Mouse (Mus musculus) MEL (cell line): ENCODE measurements around the gene Zfp652. TPM values are rescaled to one million over a fixed set of nuclear protein-coding genes. Genes with fewer than 3 reads are reported as not detected.

Experiments used
- DNase-seq: peaks from one replicate; pipeline ENCODE4 v3.0.0; 2011; ENCODE audit warnings: low read depth, low spot score
- H3K27ac ChIP-seq: 2 replicates; pipeline ENCODE4 v1.5.1; 2012; ENCODE audit warnings: low read depth, mild to moderate bottlenecking, control low read depth, low read length, moderate library complexity; ENCODE audit not compliant: control insufficient read depth
- H3K27me3 ChIP-seq, 2 experiments: fragments of 150-350 bp in 1 of 2; sonication (generic) in 1 of 2; 2 replicates each; pipeline ENCODE4 v1.6.1; 2012; ENCODE audit warnings: low read length in 2 of 2, mild to moderate bottlenecking in 2 of 2, improper control_type of control experiment in 1 of 2, moderate library complexity in 1 of 2; ENCODE audit not compliant: insufficient read depth in 2 of 2, control insufficient read depth in 1 of 2
- H3K36me3 ChIP-seq, 2 experiments: 2 replicates each; pipeline ENCODE4 v1.6.1; 2012 to 2014; ENCODE audit warnings: low read length in 2 of 2, improper control_type of control experiment in 1 of 2, inconsistent platforms in 1 of 2, mild to moderate bottlenecking in 1 of 2; ENCODE audit not compliant: insufficient read depth in 2 of 2, control insufficient read depth in 1 of 2
- H3K4me1 ChIP-seq, 2 experiments: fragments of 150-350 bp in 1 of 2; sonication (generic) in 1 of 2; 2 replicates each; pipeline ENCODE4 v1.6.1; 2012; ENCODE audit warnings: low read length in 2 of 2, improper control_type of control experiment in 1 of 2, mild to moderate bottlenecking in 1 of 2; ENCODE audit not compliant: insufficient read depth in 2 of 2, control insufficient read depth in 1 of 2
- H3K4me3 ChIP-seq, 2 experiments: fragments of 150-350 bp in 1 of 2; sonication (generic) in 1 of 2; 2 replicates each; pipeline ENCODE4 v1.5.1; 2012; ENCODE audit warnings: low read depth in 2 of 2, low read length in 2 of 2, mild to moderate bottlenecking in 2 of 2, moderate library complexity in 2 of 2, control low read depth in 1 of 2, improper control_type of control experiment in 1 of 2; ENCODE audit not compliant: control insufficient read depth in 1 of 2, insufficient read depth in 1 of 2
- H3K79me2 ChIP-seq: 2 replicates; pipeline ENCODE4 v1.6.1; 2012; ENCODE audit warnings: mild to moderate bottlenecking, low read length, moderate library complexity; ENCODE audit not compliant: control insufficient read depth, poor library complexity, insufficient read depth
- H3K9ac ChIP-seq: 2 replicates; pipeline ENCODE4 v1.6.1; 2012; ENCODE audit warnings: low read depth, mild to moderate bottlenecking, control low read depth, low read length, moderate library complexity; ENCODE audit not compliant: control insufficient read depth, poor library complexity, severe bottlenecking
- H3K9me3 ChIP-seq: fragments of 150-350 bp; sonication (generic); replicated peaks from 2 replicates; pipeline ENCODE4 v1.6.1; 2012; ENCODE audit warnings: mild to moderate bottlenecking, low read length, improper control_type of control experiment, moderate library complexity; ENCODE audit not compliant: insufficient read depth
- CHD2 ChIP-seq: IDR thresholded peaks from 2 replicates; pipeline ENCODE4 v1.6.1; 2011; ENCODE audit warnings: low read length, improper control_type of control experiment
- CTCF ChIP-seq, 3 experiments: IDR thresholded peaks in 2 of 3; conservative IDR thresholded peaks in 1 of 3; 2 replicates each; pipeline ENCODE4 v1.5.1; 2011 to 2012; ENCODE audit warnings: low read length in 3 of 3, low read depth in 2 of 3, mild to moderate bottlenecking in 2 of 3, improper control_type of control experiment in 1 of 3, inconsistent platforms in 1 of 3, mixed read lengths in 1 of 3, moderate library complexity in 1 of 3; ENCODE audit not compliant: control insufficient read depth in 1 of 3, insufficient read depth in 1 of 3, poor library complexity in 1 of 3, severe bottlenecking in 1 of 3
- EP300 ChIP-seq, 2 experiments: IDR thresholded peaks; 2 replicates each; pipeline ENCODE4 v1.6.1; 2011; ENCODE audit warnings: improper control_type of control experiment in 2 of 2, low read length in 2 of 2, low read depth in 1 of 2, mild to moderate bottlenecking in 1 of 2
- ETS1 ChIP-seq: IDR thresholded peaks from 2 replicates; pipeline ENCODE4 v1.6.1; 2012; ENCODE audit warnings: low read depth, mild to moderate bottlenecking, inconsistent platforms, low read length, improper control_type of control experiment, moderate library complexity
- GATA1 ChIP-seq: IDR thresholded peaks from 2 replicates; pipeline ENCODE4 v1.6.1; 2011; ENCODE audit warnings: low read depth, low read length, improper control_type of control experiment
- HCFC1 ChIP-seq: IDR thresholded peaks from 2 replicates; pipeline ENCODE4 v1.6.1; 2012; ENCODE audit warnings: low read depth, mild to moderate bottlenecking, inconsistent platforms, low read length, improper control_type of control experiment, moderate library complexity
- JUND ChIP-seq: IDR thresholded peaks from 2 replicates; pipeline ENCODE4 v1.6.1; 2011; ENCODE audit warnings: low read depth, mild to moderate bottlenecking, improper control_type of control experiment, low read length
- MAFK ChIP-seq: IDR thresholded peaks from 2 replicates; pipeline ENCODE4 v1.6.1; 2011; ENCODE audit warnings: low read depth, mild to moderate bottlenecking, low read length, improper control_type of control experiment, borderline replicate concordance
- MAZ ChIP-seq: IDR thresholded peaks from 2 replicates; pipeline ENCODE4 v1.6.1; 2012; ENCODE audit warnings: low read depth, mild to moderate bottlenecking, inconsistent platforms, low read length, improper control_type of control experiment
- MXI1 ChIP-seq: IDR thresholded peaks from 2 replicates; pipeline ENCODE4 v1.6.1; 2011; ENCODE audit warnings: mild to moderate bottlenecking, low read depth, low read length, improper control_type of control experiment
- NELFE ChIP-seq: IDR thresholded peaks from 2 replicates; pipeline ENCODE4 v1.6.1; 2011; ENCODE audit warnings: low read depth, low read length, improper control_type of control experiment
- NRF1 ChIP-seq: IDR thresholded peaks from 2 replicates; pipeline ENCODE4 v1.6.1; 2014; ENCODE audit warnings: low read depth, mild to moderate bottlenecking, inconsistent platforms, low read length, improper control_type of control experiment, moderate library complexity; ENCODE audit not compliant: poor library complexity, insufficient read depth, severe bottlenecking
- POLR2A ChIP-seq, 2 experiments: IDR thresholded peaks; 2 replicates each; pipeline ENCODE4 v1.6.1; 2011 to 2012; ENCODE audit warnings: low read length in 2 of 2, mild to moderate bottlenecking in 2 of 2, control low read depth in 1 of 2, improper control_type of control experiment in 1 of 2, low read depth in 1 of 2, moderate library complexity in 1 of 2; ENCODE audit not compliant: control insufficient read depth in 1 of 2, insufficient read depth in 1 of 2, poor library complexity in 1 of 2
- POLR2AphosphoS2 ChIP-seq: IDR thresholded peaks from 2 replicates; pipeline ENCODE4 v1.6.1; 2011; ENCODE audit warnings: low read length, improper control_type of control experiment
- RAD21 ChIP-seq: IDR thresholded peaks from 2 replicates; pipeline ENCODE4 v1.6.1; 2011; ENCODE audit warnings: mild to moderate bottlenecking, low read depth, low read length, improper control_type of control experiment
- TAL1 ChIP-seq: IDR thresholded peaks from 2 replicates; pipeline ENCODE4 v1.6.1; 2012; ENCODE audit warnings: mild to moderate bottlenecking, inconsistent platforms, low read length, moderate library complexity, mixed read lengths
- TBP ChIP-seq: IDR thresholded peaks from 2 replicates; pipeline ENCODE4 v1.8.0; 2011; ENCODE audit warnings: low read depth, low read length, improper control_type of control experiment
- TCF12 ChIP-seq: IDR thresholded peaks from 2 replicates; pipeline ENCODE4 v1.6.1; 2014; ENCODE audit warnings: low read depth, mild to moderate bottlenecking, inconsistent platforms, low read length, improper control_type of control experiment, moderate library complexity
- USF1 ChIP-seq: IDR thresholded peaks from 2 replicates; pipeline ENCODE4 v1.6.1; 2014; ENCODE audit warnings: low read depth, mild to moderate bottlenecking, inconsistent platforms, low read length, improper control_type of control experiment, moderate library complexity
- ZMIZ1 ChIP-seq: IDR thresholded peaks from 2 replicates; pipeline ENCODE4 v1.6.1; 2012; ENCODE audit warnings: low read depth, mild to moderate bottlenecking, inconsistent platforms, low read length, improper control_type of control experiment, moderate library complexity
- polyA plus RNA-seq, 2 experiments: library from polyadenylated mRNA; stranded (reverse) in 1 of 2; unstranded in 1 of 2; fragments of >175 nt in 1 of 2; fragments of >200 nt in 1 of 2; gene quantifications; 2 replicates each; pipeline versions ENCODE4 v1.2.1 to v1.2.4; 2012; ENCODE audit warnings: low replicate concordance in 2 of 2, low read depth in 1 of 2; ENCODE audit not compliant: insufficient read length in 2 of 2, insufficient read depth in 1 of 2, missing spikeins in 1 of 2
- total RNA-seq: library from RNA; depleted of rRNA; stranded (reverse); fragments of 300-350 nt; gene quantifications from 2 replicates; pipeline ENCODE4 v1.2.3, GENCODE M21; 2012

The Zfp652 gene
- total and polyA plus RNA-seq, 3 experiments, result 19.3 to 38.5 (median 31.8) TPM

DNA sequence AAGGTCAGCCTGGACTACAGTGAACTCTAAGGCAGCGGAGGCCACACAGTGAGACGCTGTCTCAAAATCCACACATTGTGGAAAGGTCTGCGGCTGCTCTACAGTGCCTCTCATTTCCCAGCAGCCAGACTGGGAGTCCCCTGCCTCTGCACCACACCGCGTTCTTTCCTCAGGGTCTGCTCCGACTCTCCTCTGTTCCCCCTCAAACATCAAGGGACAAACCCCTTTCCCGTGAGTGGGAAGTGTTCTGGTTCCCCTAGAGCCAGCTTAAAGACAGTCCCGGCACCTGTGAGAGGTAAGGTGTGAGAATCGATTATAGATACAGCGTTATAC, 129.0 kb downstream of the Zfp652 start:
- no peak for DNase-seq
- peaks cover 11 to 51% of the 10 kb centered on the region in 2 experiments for H3K4me1 ChIP-seq
- no peak overlapping the region for H3K27ac ChIP-seq
- no peak; the same call in 1 of the 2 replicates for TF ChIP-seq MXI1
- TF ChIP-seq POLR2A (IDR thresholded peaks at IDR 0.05; ENCODE audit: control insufficient read depth in 1 of 2, insufficient read depth in 1 of 2, low read depth in 1 of 2, low read length in 2 of 2, poor library complexity in 1 of 2), result no peak
- no peak for TF ChIP-seq MAFK
- no peak for TF ChIP-seq NRF1
- TF ChIP-seq ZMIZ1, result no peak
- TF ChIP-seq NELFE, result no peak
- no peak for TF ChIP-seq JUND
- TF ChIP-seq ETS1, result no peak
- TF ChIP-seq CTCF (IDR thresholded peaks at IDR 0.05 in 2 of 3, conservative IDR thresholded peaks at IDR 0.05 in 1 of 3; ENCODE audit: control insufficient read depth in 1 of 3, insufficient read depth in 1 of 3, low read depth in 2 of 3, low read length in 3 of 3, poor library complexity in 1 of 3, severe bottlenecking in 1 of 3), result no peak
- no peak for TF ChIP-seq USF1
- H3K4me3 ChIP-seq, result no peak overlapping the region
- no peaks in the 10 kb centered on the region for H3K9me3 ChIP-seq
- H3K79me2 ChIP-seq, result no peaks in the 10 kb centered on the region; the same call in 1 of the 2 replicates
- no peak overlapping the region for H3K9ac ChIP-seq
- no peaks in the 10 kb centered on the region for H3K27me3 ChIP-seq
- H3K36me3 ChIP-seq, result peaks cover 0 to 21% of the 10 kb centered on the region in 2 experiments; a peak in 2 of 4 replicates

DNA sequence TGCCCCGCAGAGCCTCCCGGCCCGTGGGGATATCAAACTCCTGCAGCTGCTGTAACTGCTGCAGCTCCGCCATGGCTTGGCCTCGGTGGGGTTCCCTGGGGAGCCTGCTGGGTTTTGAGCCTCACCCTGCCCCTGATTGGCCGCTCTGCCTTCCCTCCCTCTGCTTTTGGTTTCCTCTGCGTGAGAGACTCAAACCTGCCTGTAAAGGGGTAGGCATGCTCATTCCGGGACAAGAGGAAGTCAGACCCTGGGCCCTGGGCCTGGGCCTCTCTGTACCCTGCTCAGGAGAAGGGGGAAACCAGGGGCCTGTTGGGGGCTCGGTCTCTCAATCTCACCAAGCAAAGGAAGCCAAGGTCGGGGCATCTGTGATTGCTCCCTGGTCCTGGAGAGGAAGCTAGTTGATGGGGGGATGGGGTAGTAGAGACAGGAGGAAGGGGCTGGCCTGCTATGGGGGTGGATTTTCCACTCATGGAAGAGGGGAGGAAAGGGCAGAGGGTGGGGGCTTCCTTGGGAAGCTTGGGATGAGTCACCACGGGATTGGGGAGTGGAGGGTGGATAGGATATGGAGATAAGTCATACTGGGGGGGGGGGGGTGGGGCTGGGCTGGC, 129.7 kb downstream of the Zfp652 start, which contains the start of gene Abi3:
Abi3 (minus strand) TSS at position 403 of the 608 bp plus-strand sequence.
- Histone ChIP-seq H3K36me3 (peaks cover 0 to 16% of the 10 kb centered on the region in 2 experiments; a peak in 2 of 4 replicates), H3K9ac (peak within 1 kb of the TSS; percentile 52), H3K79me2 (no peaks in the 10 kb centered on the region; the same call in 1 of the 2 replicates), H3K9me3 (no peaks in the 10 kb centered on the region), H3K4me1 (peaks cover 10 to 44% of the 10 kb centered on the region in 2 experiments), H3K4me3 (peak within 1 kb of the TSS; percentile 30 to 31), H3K27me3 (no peaks in the 10 kb centered on the region), H3K27ac (peak within 1 kb of the TSS; percentile 27)
- peak; percentile 90 for DNase-seq
- peak; percentile 70 for TF ChIP-seq TAL1
- 0 out of 2 replicates have a peak, but pooled peaks have one; percentile 23 for TF ChIP-seq HCFC1
- no peak for TF ChIP-seq POLR2AphosphoS2
- TF ChIP-seq POLR2A (IDR thresholded peaks at IDR 0.05; ENCODE audit: control insufficient read depth in 1 of 2, insufficient read depth in 1 of 2, low read depth in 1 of 2, low read length in 2 of 2, poor library complexity in 1 of 2), result peak in 1 of 2 experiments; percentile 60; a peak in 1 of 4 replicates
- TF ChIP-seq TCF12, result peak; percentile 64
- TF ChIP-seq EP300 (IDR thresholded peaks at IDR 0.05; ENCODE audit: low read depth in 1 of 2, low read length in 2 of 2), result peak in 1 of 2 experiments; percentile 48; a peak in 1 of 4 replicates
- TF ChIP-seq CHD2, result no peak
- TF ChIP-seq NELFE, result 0 out of 2 replicates have a peak, but pooled peaks have one; percentile 28
- no peak for TF ChIP-seq RAD21
- no peak for TF ChIP-seq MAFK
- peak; percentile 54; the same call in 1 of the 2 replicates for TF ChIP-seq MAZ
- TF ChIP-seq GATA1, result 0 out of 2 replicates have a peak, but pooled peaks have one; percentile 1
- peak; percentile 38; the same call in 1 of the 2 replicates for TF ChIP-seq ETS1
- no peak for TF ChIP-seq NRF1
- TF ChIP-seq TBP, result peak; percentile 55; the same call in 1 of the 2 replicates
